Comparison of ENCODE assay signal across 10 mouse cellular contexts in the genomic region with DNA sequence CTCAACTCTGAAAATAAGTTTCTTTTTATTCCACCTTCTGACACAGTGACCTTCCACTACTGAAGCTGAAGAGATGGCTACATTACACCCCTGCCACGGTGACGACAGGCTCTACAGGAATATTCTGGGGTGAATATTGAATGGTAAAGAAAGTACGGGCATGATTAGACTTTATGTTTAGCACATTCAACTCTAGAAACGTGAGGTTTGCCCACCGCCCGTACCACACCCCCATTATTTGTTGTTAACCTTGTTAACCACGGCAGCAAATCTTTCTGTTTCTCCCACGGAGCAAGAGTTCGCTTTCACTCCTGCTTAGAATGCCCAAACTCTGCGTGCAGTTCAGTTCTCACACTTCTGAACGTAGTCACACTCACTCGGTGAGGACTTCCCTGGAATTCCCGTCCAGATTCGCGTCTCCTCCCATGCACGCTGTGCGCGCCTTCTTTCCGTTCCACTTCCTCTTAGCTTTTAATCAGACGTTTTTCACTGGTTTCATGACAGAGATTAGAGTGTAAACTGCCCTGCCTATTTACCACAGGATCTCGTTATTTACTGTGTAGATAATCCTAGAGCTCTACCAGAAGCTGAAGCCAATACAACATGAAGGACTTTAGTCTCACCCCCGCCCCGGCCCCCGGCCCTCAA.
DNase-seq lines count a peak whose midpoint lies in the region; ATAC-seq and TF ChIP-seq lines count a peak whose summit lies in the region.
"Had no signal": no experiment of that assay in that cellular context is flagged by ENCODE, and none has a peak within 500 bp of the region (broad histone marks: within the 10 kb centered on the region; RNA-seq: fewer than 3 reads in every experiment).

No protein-coding gene starts in this region.

- no peaks in the 10 kb centered on the region for H3K9me3 ChIP-seq in kidney, embryonic 15.5 days (replicated peaks)
- no peaks in the 10 kb centered on the region for H3K9me3 ChIP-seq in forebrain, embryonic 15.5 days
- no peaks in the 10 kb centered on the region for H3K9me3 ChIP-seq in liver, embryonic 16.5 days (replicated peaks; ENCODE audit: control insufficient read depth, low read length)

- 36% methylated on average over 24 of the region's 24 CpGs for WGBS in kidney, embryonic 15.5 days
- 30% methylated on average over 24 of the region's 24 CpGs for WGBS in forebrain, embryonic 15.5 days
- WGBS in liver, embryonic 16.5 days (ENCODE audit: insufficient replicate concordance): 17% methylated on average over 24 of the region's 24 CpGs

- H3K4me2 ChIP-seq in kidney, embryonic 15.5 days: peak overlapping the region; percentile 34
- peak overlapping the region; percentile 40 for H3K4me2 ChIP-seq in forebrain, embryonic 15.5 days (replicated peaks)
- H3K4me2 ChIP-seq in liver, embryonic 16.5 days (ENCODE audit: low read depth, low read length): peak overlapping the region; percentile 41; the same call in 1 of the 2 replicates

- intact Hi-C loops in gastrocnemius, adult 2 months (cut with DNase I): no loop called here

- H3K27me3 ChIP-seq in kidney, embryonic 15.5 days: no peaks in the 10 kb centered on the region
- H3K27me3 ChIP-seq in forebrain, embryonic 15.5 days: no peaks in the 10 kb centered on the region
- H3K27me3 ChIP-seq in liver, embryonic 16.5 days (ENCODE audit: control insufficient read depth, insufficient read depth, low read depth, low read length): no peaks in the 10 kb centered on the region

- no peak for TF ChIP-seq CTCF in bone marrow macrophage, adult 2 months (IDR thresholded peaks at IDR 0.05; ENCODE audit: low read depth, low read length)
- no peak for TF ChIP-seq CTCF in gastrocnemius, adult 2 months (IDR thresholded peaks at IDR 0.05)

- no peak overlapping the region for H3K9ac ChIP-seq in kidney, embryonic 15.5 days
- 0 out of 2 replicates have a peak overlapping the region, but pooled peaks have one; percentile 7 for H3K9ac ChIP-seq in forebrain, embryonic 15.5 days (replicated peaks)
- no peak overlapping the region for H3K9ac ChIP-seq in liver, embryonic 16.5 days (ENCODE audit: low read depth, low read length)

- 0 out of 2 replicates have a peak overlapping the region, but pooled peaks have one; percentile 2 for H3K4me3 ChIP-seq in kidney, embryonic 15.5 days (replicated peaks)
- peak overlapping the region; percentile 45 for H3K4me3 ChIP-seq in bone marrow macrophage, adult 2 months (ENCODE audit: insufficient read depth, low read length)
- H3K4me3 ChIP-seq in forebrain, embryonic 15.5 days: peak overlapping the region; percentile 20
- H3K4me3 ChIP-seq in liver, embryonic 16.5 days (ENCODE audit: low read depth, low read length): no peak overlapping the region
- H3K4me3 ChIP-seq in gastrocnemius, adult 2 months: no peak overlapping the region; the same call in 1 of the 2 replicates

- H3K27ac ChIP-seq in kidney, embryonic 15.5 days: peak overlapping the region; percentile 78
- H3K27ac ChIP-seq in bone marrow macrophage, adult 2 months (ENCODE audit: insufficient read depth, low read depth, low read length): no peak overlapping the region
- no peak overlapping the region for H3K27ac ChIP-seq in forebrain, embryonic 15.5 days (replicated peaks)
- no peak overlapping the region; the same call in 1 of the 2 replicates for H3K27ac ChIP-seq in liver, embryonic 16.5 days (ENCODE audit: low read length)
- H3K27ac ChIP-seq in gastrocnemius, adult 2 months: no peak overlapping the region

- no peak for TF ChIP-seq POLR2A in bone marrow macrophage, adult 2 months (IDR thresholded peaks at IDR 0.05; ENCODE audit: borderline replicate concordance, low read depth, low read length)

- H3K36me3 ChIP-seq in kidney, embryonic 15.5 days: no peaks in the 10 kb centered on the region
- H3K36me3 ChIP-seq in forebrain, embryonic 15.5 days: no peaks in the 10 kb centered on the region
- H3K36me3 ChIP-seq in liver, embryonic 16.5 days (ENCODE audit: control insufficient read depth, insufficient read depth): no peaks in the 10 kb centered on the region

- 0 out of 2 replicates have a peak, but pooled peaks have one; percentile 29 for ATAC-seq in kidney, embryonic 15.5 days (replicated peaks; ENCODE audit: low FRiP score)
- ATAC-seq in forebrain, embryonic 15.5 days (replicated peaks): no peak
- ATAC-seq in liver, embryonic 16.5 days (ENCODE audit: low read depth): no peak
- ATAC-seq in activated CD4-positive, CD25-positive, alpha-beta regulatory T cell, adult 4 months: no peak

- H3K4me1 ChIP-seq in kidney, embryonic 15.5 days: peaks cover 26% of the 10 kb centered on the region
- peaks cover 13% of the 10 kb centered on the region for H3K4me1 ChIP-seq in bone marrow macrophage, adult 2 months (ENCODE audit: control insufficient read depth, insufficient read depth, low read length)
- H3K4me1 ChIP-seq in forebrain, embryonic 15.5 days: peaks cover 28% of the 10 kb centered on the region
- no peaks in the 10 kb centered on the region; the same call in 1 of the 2 replicates for H3K4me1 ChIP-seq in liver, embryonic 16.5 days (ENCODE audit: control insufficient read depth, low read depth, low read length)

- no peak for DNase-seq in kidney, adult 9 months
- no peak for DNase-seq in gastrocnemius, adult 2 months
- no peak for DNase-seq in layer of hippocampus, adult 9-11 months
- DNase-seq: cerebellum, postnatal 36 days; right cerebral cortex, postnatal 4 days had no signal

Comparison
In these comparisons a context has a peak if more than half of its experiments do, and no peak if none do; other contexts are left out.
1. H3K4me3 ChIP-seq: peak in kidney, embryonic 15.5 days (single experiment), bone marrow macrophage, adult 2 months (single experiment) and forebrain, embryonic 15.5 days (single experiment); none in liver, embryonic 16.5 days (single experiment) and gastrocnemius, adult 2 months (single experiment).
2. Peak in every context shown above with its lines, with median percentiles within 50 percentile points of each other: H3K4me2 ChIP-seq.